Mouse (Mus musculus) liver, postnatal 0 days (tissue): ENCODE data around the gene Fam81b.

Experiments
- CTCF ChIP-seq: sonication (generic); IDR thresholded peaks from 2 replicates; pipeline ENCODE4 v1.5.1; 2016; ENCODE audit warnings: antibody characterized with exemption, low read depth
- EP300 ChIP-seq: IDR thresholded peaks from 2 replicates; pipeline ENCODE4 v1.6.1; 2016; ENCODE audit warnings: antibody characterized with exemption, low read depth, mild to moderate bottlenecking

DNA sequence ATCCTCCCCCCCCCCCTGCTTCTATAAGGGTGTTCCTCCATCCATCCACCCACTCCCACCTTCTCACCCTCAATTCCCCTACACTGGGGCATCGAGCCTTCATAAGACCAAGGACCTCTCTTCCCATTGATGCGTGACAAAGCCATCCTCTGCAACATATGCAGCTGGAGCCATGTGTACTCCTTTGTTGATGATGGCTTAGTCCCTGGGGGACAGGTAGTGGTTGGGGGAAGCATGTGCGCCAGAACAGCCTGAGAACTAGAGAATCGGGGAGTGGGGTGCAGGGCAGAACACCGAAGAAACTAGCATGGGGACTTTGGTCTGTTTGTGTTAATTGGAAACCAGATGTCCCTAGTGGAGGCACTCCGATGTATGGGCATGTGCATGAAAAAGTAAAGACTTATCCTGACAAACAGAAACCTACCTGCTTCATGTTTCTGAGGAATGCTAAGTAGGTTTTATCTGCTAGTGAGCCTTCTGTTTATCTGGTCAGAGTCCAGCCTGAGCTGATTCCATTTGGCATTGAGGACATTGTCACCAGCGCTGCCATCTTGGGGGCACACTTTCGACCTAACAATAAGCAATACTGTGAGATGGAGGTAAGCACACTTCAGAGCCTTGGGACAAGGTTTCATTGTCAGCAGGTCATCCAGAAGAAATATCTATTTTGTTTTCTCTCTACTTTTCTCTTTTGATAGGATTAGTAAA, 109.3 kb downstream of the Fam81b start:
- TF ChIP-seq CTCF (no peak), EP300 (no peak)
